Comparison of ENCODE assay signal across 24 mouse cellular contexts in the genomic region with DNA sequence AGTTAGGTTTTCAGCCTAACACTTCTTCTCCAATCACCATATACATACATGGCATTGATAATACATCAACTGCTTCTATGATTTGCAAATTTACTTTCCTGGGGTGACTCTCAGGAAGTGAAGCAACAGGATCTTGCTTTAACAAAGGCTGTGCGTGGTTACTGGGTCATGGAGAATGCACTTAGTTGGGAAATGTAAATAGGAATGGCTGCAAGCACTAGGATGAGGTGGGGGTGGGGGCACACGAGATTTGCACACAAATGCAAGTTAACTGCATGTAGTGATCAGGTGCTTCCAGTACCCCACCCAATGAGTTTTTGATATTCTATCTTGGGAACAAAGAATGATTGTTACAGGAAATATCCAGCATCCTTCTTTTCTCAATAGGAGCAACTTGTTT. TPM values are rescaled to one million over a fixed set of nuclear protein-coding genes. Genes with fewer than 3 reads are reported as not detected.
DNase-seq lines count a peak whose midpoint lies in the region; TF ChIP-seq lines count a peak whose summit lies in the region.
"Had no signal": no experiment of that assay in that cellular context is flagged by ENCODE, and none has a peak within 500 bp of the region (broad histone marks: within the 10 kb centered on the region; RNA-seq: fewer than 3 reads in every experiment).

No protein-coding gene starts in this region.

- no peak overlapping the region for H3K9ac ChIP-seq in ES-Bruce4 (ENCODE audit: low read depth, poor library complexity, severe bottlenecking)
- no peak overlapping the region for H3K9ac ChIP-seq in ES-E14 (ENCODE audit: insufficient read depth, low read depth, low read length, poor library complexity, severe bottlenecking)
- H3K9ac ChIP-seq: embryonic facial prominence, embryonic 12.5 days; forebrain, embryonic 13.5 days; forebrain, embryonic 15.5 days; forebrain, postnatal 0 days had no signal

- peak overlapping the region; percentile 84 for H3K27ac ChIP-seq in ES-Bruce4 (ENCODE audit: insufficient read depth, low read length)
- peak overlapping the region; percentile 90; the same call in 1 of the 2 replicates for H3K27ac ChIP-seq in ES-E14 (ENCODE audit: insufficient read depth, low read depth, low read length, poor library complexity, severe bottlenecking)
- H3K27ac ChIP-seq: embryonic facial prominence, embryonic 10.5 days; embryonic facial prominence, embryonic 12.5 days; forebrain, embryonic 13.5 days; forebrain, embryonic 15.5 days had no signal

- H3K36me3 ChIP-seq in ES-Bruce4 (ENCODE audit: control insufficient read depth, insufficient read depth, low read length, poor library complexity, severe bottlenecking) = no peaks in the 10 kb centered on the region
- peaks cover 2% of the 10 kb centered on the region; the same call in 1 of the 2 replicates for H3K36me3 ChIP-seq in ES-E14 (ENCODE audit: control insufficient read depth, insufficient read depth, low read length, poor library complexity, severe bottlenecking)
- H3K36me3 ChIP-seq: embryonic facial prominence, embryonic 10.5 days; embryonic facial prominence, embryonic 12.5 days; forebrain, embryonic 15.5 days had no signal

- no peak for TF ChIP-seq POLR2A in ES-Bruce4 (IDR thresholded peaks at IDR 0.05; ENCODE audit: insufficient read depth, low read length)

- TF ChIP-seq EP300 in ES-Bruce4 (IDR thresholded peaks at IDR 0.05; ENCODE audit: insufficient read depth, low read depth, low read length) = peak; percentile 90

- peak; percentile 34 for DNase-seq in ES-E14 (ENCODE audit: low read depth, low spot score)
- peak; percentile 81 for DNase-seq in ZHBTc4 (ENCODE audit: low read depth, low spot score)
- DNase-seq in adipocyte (ENCODE audit: low spot score) = no peak
- no peak for DNase-seq in lung, postnatal 10 days
- DNase-seq: adrenal gland, adult 8-10 months; adrenal gland, postnatal 14 days; adrenal gland, postnatal 36 days; B cell, adult 2 months; cerebellum, adult 11-12 months; cerebellum, adult 2 months; cerebellum, adult 9-10 months; cerebellum, postnatal 10 days; cerebellum, postnatal 25 days; forebrain, postnatal 0 days had no signal

- H3K9me3 ChIP-seq in ES-Bruce4 (replicated peaks; ENCODE audit: control insufficient read depth, insufficient read depth, low read length, poor library complexity, severe bottlenecking) = no peaks in the 10 kb centered on the region
- no peaks in the 10 kb centered on the region for H3K9me3 ChIP-seq in ES-E14 (ENCODE audit: control insufficient read depth, insufficient read depth, low read depth, low read length)
- H3K9me3 ChIP-seq: embryonic facial prominence, embryonic 10.5 days; embryonic facial prominence, embryonic 12.5 days; forebrain, embryonic 13.5 days; forebrain, embryonic 15.5 days had no signal

- in situ Hi-C loops in ES-E14 (cut with MboI; ENCODE audit: low sequenced_read_pairs in 2 of 2, unreplicated experiment in 2 of 2) = no loop called here

- H3K4me3 ChIP-seq in ES-Bruce4 (ENCODE audit: low read depth, low read length) (no peak overlapping the region), ES-E14 (ENCODE audit: insufficient read depth in 1 of 2, low read depth in 1 of 2, low read length in 2 of 2, poor library complexity in 1 of 2, severe bottlenecking in 1 of 2) (no peak overlapping the region)
- H3K4me3 ChIP-seq: embryonic facial prominence, embryonic 10.5 days; embryonic facial prominence, embryonic 12.5 days; forebrain, embryonic 13.5 days; forebrain, embryonic 15.5 days had no signal

- H3K4me1 ChIP-seq in ES-Bruce4 (ENCODE audit: control insufficient read depth, insufficient read depth, low read length) (no peaks in the 10 kb centered on the region), ES-E14 (ENCODE audit: control insufficient read depth in 2 of 2, insufficient read depth in 2 of 2, low read length in 2 of 2, poor library complexity in 1 of 2) (peaks cover 4 to 11% of the 10 kb centered on the region in 2 experiments; a peak in 3 of 4 replicates)
- H3K4me1 ChIP-seq: embryonic facial prominence, embryonic 10.5 days; embryonic facial prominence, embryonic 12.5 days; forebrain, embryonic 13.5 days; forebrain, embryonic 15.5 days had no signal

- no peaks in the 10 kb centered on the region for H3K27me3 ChIP-seq in ES-Bruce4 (ENCODE audit: control insufficient read depth, insufficient read depth, low read length, poor library complexity, severe bottlenecking)
- H3K27me3 ChIP-seq: CH12.LX; embryonic facial prominence, embryonic 12.5 days; forebrain, embryonic 13.5 days; forebrain, embryonic 15.5 days had no signal

- no peak for TF ChIP-seq CTCF in ES-Bruce4 (IDR thresholded peaks at IDR 0.05; ENCODE audit: low read depth, low read length)

TF ChIP-seq in ES-E14, 5 proteins besides CTCF, POLR2A, EP300 and RAD21:
- TF ChIP-seq HCFC1 (IDR thresholded peaks at IDR 0.05; ENCODE audit: borderline replicate concordance, insufficient read depth, low read length) (no peak), ZNF384 (IDR thresholded peaks at IDR 0.05; ENCODE audit: low read depth, low read length) (no peak), MAFK (IDR thresholded peaks at IDR 0.05; ENCODE audit: insufficient read depth, low read depth, low read length) (no peak), CHD2 (IDR thresholded peaks at IDR 0.05; ENCODE audit: low read depth, low read length) (no peak), ZC3H11A (IDR thresholded peaks at IDR 0.05; ENCODE audit: borderline replicate concordance, low read depth, low read length) (no peak)

RNA-seq across cellular contexts. Expression of a gene that starts 30.1 kb away (rescaled TPM):
- not detected in 2 replicates for polyA plus RNA-seq in ES-Bruce4 (2011; ENCODE audit: insufficient read depth, insufficient read length, low read depth, missing spikeins)
- not detected in 2 replicates for total RNA-seq in ES-E14 (2012; rRNA removed)
- total RNA-seq: adrenal gland, adult 18-20 months; adrenal gland, adult 8-10 months; adrenal gland, postnatal 14 days; adrenal gland, postnatal 36 days; CH12.LX; forebrain, postnatal 0 days; MEL had no signal
- polyA plus RNA-seq: cerebellum, adult 2 months; cortical plate, adult 2 months; embryonic facial prominence, embryonic 10.5 days; embryonic facial prominence, embryonic 14.5 days had no signal

Comparison
In these comparisons a context has a peak if more than half of its experiments do, and no peak if none do; other contexts are left out.
1. DNase-seq: peak in ES-E14 (single experiment) and ZHBTc4 (single experiment); none in adipocyte (single experiment) and lung, postnatal 10 days (single experiment).